Comparison of ENCODE assay signal across 14 mouse cellular contexts in the genomic region with DNA sequence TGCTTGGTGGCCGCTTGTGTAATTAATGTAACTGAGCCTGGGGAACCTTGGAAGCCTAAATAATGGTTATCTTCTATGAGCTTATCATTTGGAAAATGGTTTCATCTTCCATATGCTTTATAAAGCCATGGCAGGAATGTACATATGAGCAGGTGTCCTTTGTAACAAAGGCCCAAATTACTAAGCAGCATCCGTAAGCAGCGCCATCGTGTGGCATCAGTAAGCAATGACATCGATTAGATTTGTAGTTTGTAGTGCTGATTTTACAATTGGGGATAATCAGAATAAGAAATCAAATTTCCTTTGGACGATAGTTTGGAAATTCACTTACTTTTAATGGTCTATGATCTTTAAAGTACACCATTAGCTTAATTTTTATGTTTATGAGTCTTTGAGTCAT.
DNase-seq lines count a peak whose midpoint lies in the region; ATAC-seq and TF ChIP-seq lines count a peak whose summit lies in the region.
"Had no signal": no experiment of that assay in that cellular context is flagged by ENCODE, and none has a peak within 500 bp of the region (broad histone marks: within the 10 kb centered on the region; RNA-seq: fewer than 3 reads in every experiment).

No protein-coding gene starts in this region.

- no peaks in the 10 kb centered on the region for H3K27me3 ChIP-seq in kidney, embryonic 16.5 days (ENCODE audit: insufficient read depth, low read length)
- H3K27me3 ChIP-seq in ES-Bruce4 (ENCODE audit: control insufficient read depth, insufficient read depth, low read length, poor library complexity, severe bottlenecking) = no peaks in the 10 kb centered on the region
- H3K27me3 ChIP-seq: kidney, embryonic 15.5 days; lung, embryonic 15.5 days had no signal

- peak; percentile 39 for TF ChIP-seq CTCF in ES-Bruce4 (IDR thresholded peaks at IDR 0.05; ENCODE audit: low read depth, low read length)

- intact Hi-C loops in heart, postnatal 36 days (cut with DNase I) = no loop called here

- H3K9ac ChIP-seq in kidney, embryonic 16.5 days (replicated peaks; ENCODE audit: low read length) = no peak overlapping the region
- H3K9ac ChIP-seq in ES-Bruce4 (ENCODE audit: low read depth, poor library complexity, severe bottlenecking) = no peak overlapping the region
- H3K9ac ChIP-seq: kidney, embryonic 15.5 days; lung, embryonic 15.5 days had no signal

- H3K4me3 ChIP-seq in kidney, embryonic 16.5 days (ENCODE audit: low read length) = no peak overlapping the region
- H3K4me3 ChIP-seq in ES-Bruce4 (ENCODE audit: low read depth, low read length) = no peak overlapping the region
- H3K4me3 ChIP-seq: kidney, embryonic 15.5 days; lung, embryonic 15.5 days had no signal

- ATAC-seq in kidney, embryonic 16.5 days (ENCODE audit: low FRiP score, low TSS enrichment) = no peak
- no peak for ATAC-seq in megakaryocyte-erythroid progenitor cell, adult 5-6 weeks (replicated peaks; ENCODE audit: low FRiP score, low TSS enrichment, poor library complexity, severe bottlenecking)
- no peak for ATAC-seq in CD4-positive, CD25-positive, alpha-beta regulatory T cell, adult 4 months
- ATAC-seq: midbrain, embryonic 16.5 days had no signal

- TF ChIP-seq POLR2A in ES-Bruce4 (IDR thresholded peaks at IDR 0.05; ENCODE audit: insufficient read depth, low read length) = no peak

- H3K9me3 ChIP-seq in kidney, embryonic 16.5 days (ENCODE audit: low read length) = no peaks in the 10 kb centered on the region
- no peaks in the 10 kb centered on the region for H3K9me3 ChIP-seq in ES-Bruce4 (replicated peaks; ENCODE audit: control insufficient read depth, insufficient read depth, low read length, poor library complexity, severe bottlenecking)
- H3K9me3 ChIP-seq: kidney, embryonic 15.5 days; lung, embryonic 15.5 days had no signal

- TF ChIP-seq EP300 in ES-Bruce4 (IDR thresholded peaks at IDR 0.05; ENCODE audit: insufficient read depth, low read depth, low read length) = no peak

- peak; percentile 5 for DNase-seq in kidney, postnatal 10 days
- peak; percentile 45 for DNase-seq in A20 (ENCODE audit: low read depth, low spot score)
- peak; percentile 19 to 27 for DNase-seq in cerebellum, postnatal 10 days
- DNase-seq in heart, postnatal 36 days = no peak
- DNase-seq: gastrocnemius, postnatal 36 days; heart, postnatal 4 days; thymus, postnatal 25 days had no signal

- no peak overlapping the region for H3K4me2 ChIP-seq in kidney, embryonic 16.5 days (replicated peaks; ENCODE audit: low read depth, low read length)
- H3K4me2 ChIP-seq: kidney, embryonic 15.5 days; lung, embryonic 15.5 days had no signal

- H3K27ac ChIP-seq in kidney, embryonic 16.5 days (ENCODE audit: low read length) = no peak overlapping the region
- no peak overlapping the region for H3K27ac ChIP-seq in ES-Bruce4 (ENCODE audit: insufficient read depth, low read length)
- H3K27ac ChIP-seq: kidney, embryonic 15.5 days; lung, embryonic 15.5 days had no signal

- WGBS in kidney, embryonic 16.5 days = 36% methylated on average over 6 of the region's 6 CpGs

- no peaks in the 10 kb centered on the region for H3K36me3 ChIP-seq in kidney, embryonic 16.5 days (ENCODE audit: insufficient read depth, low read length)
- no peaks in the 10 kb centered on the region for H3K36me3 ChIP-seq in ES-Bruce4 (ENCODE audit: control insufficient read depth, insufficient read depth, low read length, poor library complexity, severe bottlenecking)
- H3K36me3 ChIP-seq: kidney, embryonic 15.5 days; lung, embryonic 15.5 days had no signal

- H3K4me1 ChIP-seq in kidney, embryonic 16.5 days (ENCODE audit: insufficient read depth, low read length) = no peaks in the 10 kb centered on the region
- H3K4me1 ChIP-seq in ES-Bruce4 (ENCODE audit: control insufficient read depth, insufficient read depth, low read length) = no peaks in the 10 kb centered on the region
- H3K4me1 ChIP-seq: kidney, embryonic 15.5 days; lung, embryonic 15.5 days had no signal

Comparison
In these comparisons a context has a peak if more than half of its experiments do, and no peak if none do; other contexts are left out.
1. DNase-seq: peak in kidney, postnatal 10 days (single experiment), A20 (single experiment) and cerebellum, postnatal 10 days (2 of 2); none in heart, postnatal 36 days (0 of 2).